Mouse (Mus musculus): ENCODE measurements around the gene Ppm1h.

Ppm1h gene

GRCm38 (mm10) chr10:122704901-122705300 lies 26.3 kb downstream of the Ppm1h start:
- 90% methylated on average over 5 of the region's 5 CpGs for WGBS

- 78% methylated on average over 6 of the region's 6 CpGs for WGBS
These were observed 26.9 kb downstream of the Ppm1h start for GRCm38 (mm10) chr10:122705457-122705856.

GRCm38 (mm10) chr10:122711381-122711811 lies 32.8 kb downstream of the Ppm1h start:
- WGBS, result 39% methylated on average over 6 of the region's 6 CpGs

GRCm38 (mm10) chr10:122712307-122712706 lies 33.7 kb downstream of the Ppm1h start:
- 87% methylated on average over 5 of the region's 5 CpGs for WGBS

- WGBS, result 27% methylated on average over 12 of the region's 12 CpGs
These were observed 37.3 kb downstream of the Ppm1h start for GRCm38 (mm10) chr10:122715856-122716255.

GRCm38 (mm10) chr10:122716286-122716685 lies 37.7 kb downstream of the Ppm1h start:
- WGBS, result 32% methylated on average over 8 of the region's 8 CpGs

DNA sequence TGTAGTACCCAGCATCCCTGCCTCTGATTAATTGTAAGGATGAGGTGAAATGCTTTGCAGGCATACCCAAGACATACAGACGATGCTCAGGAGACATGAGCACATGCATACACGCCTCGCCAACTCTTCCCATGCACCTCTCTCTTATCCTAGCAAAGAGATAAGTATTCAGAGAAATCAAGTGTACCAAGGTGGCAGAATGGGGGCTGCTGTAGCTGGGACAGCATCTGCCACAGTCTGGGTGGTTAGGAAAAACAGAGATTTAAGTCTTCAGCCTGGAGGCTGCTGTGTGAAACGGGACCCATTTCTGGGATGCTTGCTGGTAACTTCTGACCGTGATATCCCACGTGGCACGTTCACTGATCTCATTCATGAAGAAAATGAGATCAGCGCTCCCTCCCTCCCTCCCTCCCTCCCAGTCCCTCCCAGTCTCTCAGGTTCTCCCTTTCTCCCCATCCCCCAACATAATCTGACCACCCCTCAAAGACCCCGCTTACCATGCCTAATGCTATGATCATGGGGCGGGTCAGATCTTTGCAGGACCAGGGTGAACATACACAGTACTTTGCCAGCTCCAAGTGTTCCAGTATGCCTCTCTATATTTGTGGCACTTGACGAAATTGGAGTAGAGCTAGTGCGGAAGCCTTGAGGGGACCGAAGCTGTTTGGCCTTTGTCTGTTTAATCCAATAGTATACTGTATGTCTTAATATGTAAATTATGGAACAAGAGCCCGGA lies 38.3 kb downstream of the Ppm1h start:
- 52% methylated on average over 14 of the region's 14 CpGs for WGBS

DNA sequence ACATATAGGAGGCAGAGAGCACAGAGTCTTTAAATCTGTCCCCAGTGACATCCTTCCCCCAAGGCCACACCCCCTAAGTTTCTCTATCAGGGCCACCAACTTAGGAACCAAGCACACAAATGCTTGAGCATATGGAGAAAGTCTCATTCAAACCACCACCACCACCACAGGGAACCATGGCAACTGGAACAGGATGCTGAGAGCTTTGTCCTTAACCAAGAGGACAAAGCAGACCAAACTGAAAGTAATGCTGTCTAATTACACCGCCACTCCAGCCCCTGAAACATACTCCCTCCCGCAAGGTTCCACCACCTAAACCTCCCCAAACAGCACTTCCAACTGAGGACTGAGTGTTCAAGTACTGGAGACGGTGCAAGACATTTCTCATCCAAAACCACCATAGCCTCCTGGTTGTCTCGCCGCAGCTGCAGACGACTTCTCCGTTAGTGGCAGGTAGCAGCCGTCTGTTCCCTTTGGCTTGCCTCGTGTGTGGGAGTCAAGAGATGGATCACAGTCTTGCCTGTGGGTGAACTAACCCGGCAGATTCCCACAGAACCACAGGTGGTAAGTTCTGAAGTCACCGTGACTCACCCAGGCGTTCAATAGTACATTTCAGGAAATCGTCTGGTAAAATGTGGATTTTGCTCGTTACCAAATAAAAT lies 39.3 kb downstream of the Ppm1h start:
- WGBS, result 40% methylated on average over 14 of the region's 14 CpGs

DNA sequence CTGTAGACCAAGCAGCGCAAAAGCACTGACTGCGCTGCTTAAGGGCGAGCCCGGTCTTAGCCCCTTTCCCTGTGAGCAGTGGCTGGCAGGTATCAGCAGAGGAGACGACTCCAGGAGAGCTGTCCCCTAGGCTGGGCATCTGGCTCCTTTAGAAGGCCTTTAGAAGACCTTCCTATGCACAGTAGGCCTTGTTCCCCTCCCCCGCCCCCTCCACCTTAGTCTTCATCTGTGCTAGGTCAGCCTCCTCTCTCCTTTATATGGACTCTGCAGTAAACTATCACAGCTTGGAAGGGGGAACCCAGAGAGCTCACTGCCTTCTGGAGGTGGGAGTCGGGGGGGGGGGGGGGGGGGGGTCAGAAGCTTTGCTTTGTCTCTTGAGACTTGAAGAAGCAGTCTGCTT lies 40.4 kb downstream of the Ppm1h start:
- 68% methylated on average over 7 of the region's 7 CpGs for WGBS

GRCm38 (mm10) chr10:122722111-122722510 lies 43.5 kb downstream of the Ppm1h start:
- WGBS, result 67% methylated on average over 6 of the region's 6 CpGs

GRCm38 (mm10) chr10:122724692-122725091 lies 46.1 kb downstream of the Ppm1h start:
- WGBS, result 46% methylated on average over 4 of the region's 4 CpGs

GRCm38 (mm10) chr10:122727228-122727627 lies 48.7 kb downstream of the Ppm1h start:
- WGBS, result 63% methylated on average over 4 of the region's 4 CpGs

DNA sequence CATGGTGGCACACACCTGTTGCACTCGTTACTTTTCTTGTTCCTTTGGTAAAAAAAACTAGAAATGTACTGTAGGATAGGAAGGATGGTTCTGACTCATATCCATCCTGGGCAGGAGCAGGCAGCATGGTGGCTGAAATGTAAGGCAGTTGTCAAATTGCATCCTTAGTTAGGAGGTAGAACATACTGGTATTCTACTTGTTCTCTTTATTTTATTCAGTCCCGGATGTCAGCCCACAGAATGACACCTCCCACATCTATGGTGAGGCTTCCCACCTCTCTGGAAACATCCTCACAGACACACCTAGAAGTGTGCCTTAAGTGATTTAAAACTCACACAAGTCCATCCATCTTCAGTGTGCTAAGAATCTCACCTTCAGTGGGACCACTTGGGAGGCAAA lies 49.6 kb downstream of the Ppm1h start:
- WGBS, result 62% methylated on average over 2 of the region's 2 CpGs

DNA sequence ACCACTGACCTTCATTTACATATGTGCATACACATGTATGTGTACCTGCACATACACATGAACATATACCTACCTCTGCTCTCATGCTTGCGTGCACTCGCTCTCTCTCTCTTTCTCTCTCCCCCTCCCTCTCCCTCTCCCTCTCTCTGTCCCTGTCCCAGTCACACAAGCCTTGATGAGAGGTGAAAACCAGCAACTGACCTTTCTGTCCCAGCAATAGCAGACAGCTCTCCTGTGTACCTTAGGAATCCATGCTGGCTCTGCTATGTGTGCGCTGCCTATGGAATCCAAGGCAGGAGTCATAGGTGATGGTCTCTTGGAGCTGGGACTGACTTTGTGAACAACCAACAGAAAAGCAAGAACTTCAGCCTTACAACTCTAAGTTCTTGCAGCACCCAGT lies 53.6 kb downstream of the Ppm1h start:
- WGBS, result 98% methylated on average over 3 of the region's 3 CpGs

DNA sequence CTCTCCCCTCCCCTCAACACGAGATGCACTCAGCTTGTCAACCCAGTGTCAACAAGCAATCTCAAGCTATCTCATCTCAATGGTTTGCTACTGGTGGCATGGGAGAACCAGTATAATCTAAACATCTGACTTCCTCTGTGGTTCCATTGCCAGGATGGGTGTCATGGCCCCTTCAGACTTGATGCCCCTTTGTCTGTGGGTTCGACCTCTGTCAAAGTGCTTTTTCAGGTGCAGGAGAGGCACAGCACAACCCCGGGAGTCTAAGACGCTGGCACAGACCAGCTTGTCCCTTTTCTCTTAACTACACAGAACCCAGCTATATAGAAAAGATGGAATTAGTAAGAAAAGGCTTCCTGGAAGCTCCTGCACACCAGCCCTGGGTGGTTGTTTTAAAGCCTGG lies 56.0 kb downstream of the Ppm1h start:
- WGBS, result 95% methylated on average over 4 of the region's 4 CpGs

DNA sequence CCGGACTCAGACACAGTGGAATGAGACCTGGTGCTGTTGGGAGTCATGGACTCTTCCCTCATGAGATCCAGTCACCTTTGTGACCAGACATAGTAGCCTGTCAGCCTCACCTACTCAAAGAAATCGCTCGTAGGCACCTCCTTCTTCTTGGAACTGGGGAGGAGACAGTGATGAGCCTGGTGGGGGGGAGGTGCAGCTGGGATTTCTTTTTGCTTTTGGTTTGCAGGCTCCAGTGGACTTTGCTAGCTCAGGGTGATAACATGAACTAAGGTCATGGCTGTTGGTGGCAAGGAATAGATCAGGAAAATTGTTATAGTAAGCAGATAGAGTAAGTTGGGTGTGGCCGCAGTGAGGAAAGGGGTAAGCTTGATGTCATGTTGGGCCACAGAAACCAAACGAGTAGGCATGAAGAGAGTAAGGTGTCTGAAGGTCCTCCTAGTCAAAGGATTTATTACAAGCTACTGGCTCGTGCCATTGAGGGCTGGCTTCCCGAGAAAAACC lies 56.8 kb downstream of the Ppm1h start:
- 91% methylated on average over 7 of the region's 7 CpGs for WGBS

- WGBS, result 85% methylated on average over 4 of the region's 4 CpGs
These were observed 58.3 kb downstream of the Ppm1h start for GRCm38 (mm10) chr10:122736835-122737234.

GRCm38 (mm10) chr10:122738526-122738925 lies 60.0 kb downstream of the Ppm1h start:
- WGBS, result 46% methylated on average over 10 of the region's 10 CpGs

DNA sequence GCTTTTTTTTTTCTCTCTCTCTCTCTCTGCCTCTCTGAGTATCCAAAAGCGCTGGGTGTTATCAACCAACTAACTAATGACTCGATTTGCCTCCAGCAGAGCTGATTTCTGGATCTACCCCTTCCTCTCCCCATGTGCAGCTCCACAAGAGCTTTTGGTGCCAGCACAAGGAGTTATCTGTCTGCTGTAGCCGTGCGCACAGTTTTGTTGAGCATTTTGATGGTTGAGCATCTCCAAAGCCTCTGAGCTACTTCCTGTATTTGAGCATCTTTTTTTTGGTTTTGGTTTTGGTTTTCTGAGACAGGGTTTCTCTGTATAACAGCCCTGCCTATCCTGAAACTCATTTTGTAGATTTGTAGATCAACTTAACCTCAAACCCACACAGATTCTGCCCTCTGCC lies 60.5 kb downstream of the Ppm1h start:
- 54% methylated on average over 4 of the region's 4 CpGs for WGBS

- WGBS, result 56% methylated on average over 4 of the region's 4 CpGs
These were observed 61.6 kb downstream of the Ppm1h start for GRCm38 (mm10) chr10:122740117-122740516.

- WGBS, result 43% methylated on average over 7 of the region's 7 CpGs
These were observed 62.6 kb downstream of the Ppm1h start for GRCm38 (mm10) chr10:122741191-122741590.

DNA sequence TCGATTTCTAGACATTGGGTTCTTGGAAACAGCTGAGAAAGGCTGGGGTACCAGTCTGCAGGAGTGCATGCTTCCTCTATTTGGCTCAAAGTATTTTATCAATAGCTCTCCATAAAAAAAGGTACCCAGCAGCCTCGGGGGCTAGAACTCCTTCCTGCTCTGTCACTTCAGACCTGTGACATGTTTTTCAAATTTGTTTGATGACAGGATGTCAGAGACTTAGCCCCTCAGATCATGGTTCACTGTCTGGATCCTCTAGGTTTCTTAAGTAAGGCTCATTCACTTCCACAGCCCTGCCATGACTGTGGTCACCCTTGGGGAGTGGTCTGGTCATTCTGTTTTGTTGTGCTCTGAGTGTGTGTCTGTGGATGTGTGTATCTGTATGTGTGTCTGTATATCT lies 63.6 kb downstream of the Ppm1h start:
- 46% methylated on average over 2 of the region's 2 CpGs for WGBS

- WGBS, result 97% methylated on average over 2 of the region's 2 CpGs
These were observed 64.8 kb downstream of the Ppm1h start for GRCm38 (mm10) chr10:122743361-122743760.
